ENCODE assay signal across 21 mouse cellular contexts in the genomic region with DNA sequence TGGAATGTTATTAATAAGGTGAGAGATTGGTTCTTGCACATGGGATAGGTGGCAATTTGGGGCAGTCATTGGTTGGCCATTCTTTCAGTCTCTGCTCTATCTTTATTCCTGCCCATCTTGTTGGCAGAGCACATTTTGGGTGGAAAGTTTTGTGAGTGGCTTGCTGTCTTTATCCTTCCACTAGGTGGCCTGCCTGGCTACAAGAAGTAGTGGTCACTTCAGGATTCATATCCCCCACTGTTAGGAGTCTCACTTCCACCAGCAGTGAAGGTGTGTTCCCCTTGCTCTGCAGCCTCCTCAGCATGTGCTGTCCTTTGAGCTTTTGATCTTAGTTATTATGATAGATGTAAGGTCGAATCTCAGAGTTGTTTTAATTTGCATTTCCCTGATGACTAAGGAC. TPM values are rescaled to one million over a fixed set of nuclear protein-coding genes. Genes with fewer than 3 reads are reported as not detected.
DNase-seq lines count a peak whose midpoint lies in the region; ATAC-seq and TF ChIP-seq lines count a peak whose summit lies in the region.
"Had no signal": no experiment of that assay in that cellular context is flagged by ENCODE, and none has a peak within 500 bp of the region (broad histone marks: within the 10 kb centered on the region; RNA-seq: fewer than 3 reads in every experiment).

No protein-coding gene starts in this region.

- H3K27ac ChIP-seq in gastrocnemius, adult 2 months, result no peak overlapping the region
- no peak overlapping the region for H3K27ac ChIP-seq in liver, embryonic 14.5 days
- H3K27ac ChIP-seq in liver, embryonic 12.5 days, result no peak overlapping the region
- H3K27ac ChIP-seq: embryonic facial prominence, embryonic 12.5 days; heart, embryonic 13.5 days; intestine, embryonic 15.5 days; neural tube, embryonic 15.5 days had no signal

- H3K36me3 ChIP-seq in liver, embryonic 14.5 days (replicated peaks; ENCODE audit: control insufficient read depth, insufficient read depth, low read depth), result no peaks in the 10 kb centered on the region
- H3K36me3 ChIP-seq in liver, embryonic 12.5 days, result no peaks in the 10 kb centered on the region
- H3K36me3 ChIP-seq: heart, embryonic 13.5 days; intestine, embryonic 15.5 days; neural tube, embryonic 15.5 days had no signal

- 45% methylated on average over 1 of the region's 1 CpGs for WGBS in liver, embryonic 14.5 days (ENCODE audit: insufficient replicate concordance)
- 67% methylated on average over 1 of the region's 1 CpGs for WGBS in liver, embryonic 12.5 days (ENCODE audit: insufficient replicate concordance)

- no peak for ATAC-seq in liver, embryonic 14.5 days (ENCODE audit: insufficient read depth)
- no peak for ATAC-seq in liver, embryonic 12.5 days
- ATAC-seq in megakaryocyte, adult 5-6 weeks (ENCODE audit: poor library complexity, severe bottlenecking), result peak; percentile 67
- no peak for ATAC-seq in frontal cortex, adult (ENCODE audit: low TSS enrichment)
- ATAC-seq: intestine, embryonic 15.5 days had no signal

- H3K9ac ChIP-seq in liver, embryonic 14.5 days (replicated peaks), result no peak overlapping the region
- H3K9ac ChIP-seq in liver, embryonic 12.5 days, result no peak overlapping the region
- H3K9ac ChIP-seq: embryonic facial prominence, embryonic 12.5 days; heart, embryonic 13.5 days; intestine, embryonic 15.5 days; neural tube, embryonic 15.5 days had no signal

- no peak overlapping the region for H3K4me3 ChIP-seq in gastrocnemius, adult 2 months
- H3K4me3 ChIP-seq in liver, embryonic 14.5 days (ENCODE audit: insufficient read depth in 1 of 2, low read depth in 2 of 2, low read length in 2 of 2), result no peak overlapping the region
- no peak overlapping the region for H3K4me3 ChIP-seq in liver, embryonic 12.5 days
- H3K4me3 ChIP-seq: embryonic facial prominence, embryonic 12.5 days; heart, embryonic 13.5 days; intestine, embryonic 15.5 days; megakaryocyte, embryonic 14.5 days; neural tube, embryonic 15.5 days had no signal

- no peaks in the 10 kb centered on the region for H3K27me3 ChIP-seq in liver, embryonic 14.5 days (ENCODE audit: control insufficient read depth, insufficient read depth, low read length)
- no peaks in the 10 kb centered on the region for H3K27me3 ChIP-seq in liver, embryonic 12.5 days (replicated peaks)
- H3K27me3 ChIP-seq: embryonic facial prominence, embryonic 12.5 days; heart, embryonic 13.5 days; intestine, embryonic 15.5 days; megakaryocyte, embryonic 14.5 days; neural tube, embryonic 15.5 days had no signal

- H3K9me3 ChIP-seq in liver, embryonic 14.5 days (ENCODE audit: control insufficient read depth, low read length), result no peaks in the 10 kb centered on the region
- no peaks in the 10 kb centered on the region for H3K9me3 ChIP-seq in liver, embryonic 12.5 days (replicated peaks)
- H3K9me3 ChIP-seq: embryonic facial prominence, embryonic 12.5 days; G1E; heart, embryonic 13.5 days; intestine, embryonic 15.5 days; megakaryocyte, embryonic 14.5 days; neural tube, embryonic 15.5 days had no signal

- no peak overlapping the region for H3K4me2 ChIP-seq in liver, embryonic 14.5 days (ENCODE audit: low read depth)
- H3K4me2 ChIP-seq in liver, embryonic 12.5 days, result no peak overlapping the region
- H3K4me2 ChIP-seq: embryonic facial prominence, embryonic 12.5 days; heart, embryonic 13.5 days; intestine, embryonic 15.5 days; neural tube, embryonic 15.5 days had no signal

- H3K4me1 ChIP-seq in liver, embryonic 14.5 days (replicated peaks; ENCODE audit: control insufficient read depth in 2 of 2, insufficient read depth in 2 of 2, low read length in 1 of 2), result peaks cover 0 to 5% of the 10 kb centered on the region in 2 experiments; a peak in 1 of 4 replicates
- H3K4me1 ChIP-seq in liver, embryonic 12.5 days, result peaks cover 10% of the 10 kb centered on the region
- H3K4me1 ChIP-seq: embryonic facial prominence, embryonic 12.5 days had no signal

- no peak for TF ChIP-seq EP300 in liver, embryonic 14.5 days (IDR thresholded peaks at IDR 0.05; ENCODE audit: low read depth)

- intact Hi-C loops in gastrocnemius, adult 2 months (cut with DNase I), result no loop called here

- peak; percentile 30; the same call in 1 of the 2 replicates for TF ChIP-seq CTCF in gastrocnemius, adult 2 months (IDR thresholded peaks at IDR 0.05)
- TF ChIP-seq CTCF in liver, embryonic 14.5 days (IDR thresholded peaks at IDR 0.05; ENCODE audit: low read depth), result peak; percentile 26; the same call in 1 of the 2 replicates

- DNase-seq in gastrocnemius, adult 2 months, result no peak
- no peak for DNase-seq in gastrocnemius, postnatal 4 days (ENCODE audit: low spot score in 2 of 2)
- DNase-seq in liver, embryonic 14.5 days (ENCODE audit: low read depth in 3 of 3, low spot score in 3 of 3), result no peak
- peak; percentile 13 for DNase-seq in R1 (ENCODE audit: low read depth, low spot score)
- DNase-seq in urinary bladder, adult 2 months (ENCODE audit: low spot score), result no peak
- DNase-seq: adrenal gland, adult 8-10 months; cerebellum, postnatal 14 days; gastrocnemius, postnatal 25 days; kidney, postnatal 36 days; retina, postnatal 1 day; spleen, adult 18-20 months; thymus, postnatal 4 days had no signal

RNA-seq across cellular contexts. Expression of gene Edem1, which starts 19.7 kb away (rescaled TPM):
- total RNA-seq in gastrocnemius, adult 2 months (2021), result 1 to 10 TPM; 5.4 to 6.7 TPM
- 10 to 100 TPM; 24.3 to 27.1 TPM for total RNA-seq in gastrocnemius, postnatal 4 days (2021)
- 7.2 and 9.6 TPM in 2 replicates for polyA plus RNA-seq in liver, embryonic 14.5 days (2012; rRNA removed)
- polyA plus RNA-seq in liver, embryonic 14.5 days (2014; fragmentation: Nextera tagmentation; extraction: Ambion mirVana), result 19.1 and 22.4 TPM in 2 replicates
- polyA plus RNA-seq in liver, embryonic 12.5 days (2016; fragmentation: Nextera tagmentation; extraction: Ambion mirVana), result 30.8 TPM in 2 replicates
- 133 and 149 TPM in 2 replicates for total RNA-seq in megakaryocyte, adult 5-6 weeks (2015)
- total RNA-seq in megakaryocyte, adult 5-6 weeks (2017), result 118 and 136 TPM in 2 replicates
- 24.3 and 24.7 TPM in 2 replicates for polyA plus RNA-seq in urinary bladder, adult 2 months (2012; rRNA removed)

RNA-seq across cellular contexts. Expression of gene Arl8b, which starts 25.9 kb away (rescaled TPM):
- 100 to 1,000 TPM; 110 to 120 TPM for total RNA-seq in gastrocnemius, adult 2 months (2021)
- 10 to 100 TPM; 65.0 to 68.3 TPM for total RNA-seq in gastrocnemius, postnatal 4 days (2021)
- 8.3 and 10.5 TPM in 2 replicates for polyA plus RNA-seq in liver, embryonic 14.5 days (2012; rRNA removed)
- 35.5 and 35.8 TPM in 2 replicates for polyA plus RNA-seq in liver, embryonic 14.5 days (2014; fragmentation: Nextera tagmentation; extraction: Ambion mirVana)
- 48.1 and 49.1 TPM in 2 replicates for polyA plus RNA-seq in liver, embryonic 12.5 days (2016; fragmentation: Nextera tagmentation; extraction: Ambion mirVana)
- total RNA-seq in megakaryocyte, adult 5-6 weeks (2015), result 188 and 201 TPM in 2 replicates
- total RNA-seq in megakaryocyte, adult 5-6 weeks (2017), result 67.0 and 67.8 TPM in 2 replicates
- polyA plus RNA-seq in urinary bladder, adult 2 months (2012; rRNA removed), result 37.9 and 53.0 TPM in 2 replicates

Comparison
In these comparisons a context has a peak if more than half of its experiments do, and no peak if none do; other contexts are left out.
1. RNA of gene Edem1, which starts 19.7 kb away (total RNA-seq): 118 to 149 TPM in megakaryocyte, adult 5-6 weeks; 24.3 to 27.1 TPM in gastrocnemius, postnatal 4 days and 5.4 to 6.7 TPM in gastrocnemius, adult 2 months; every median in the first group is over 4 times any median in the second.